Mouse (Mus musculus): Measurements from ENCODE around the gene Rnf130.

GRCm38 (mm10) chr11:50145529-50145928 is 120.4 kb downstream of the Rnf130 start:
- TF ChIP-seq CTCF (IDR thresholded peaks at IDR 0.05; ENCODE audit: borderline replicate concordance, insufficient read depth, low read length) (no peak), POLR2A (IDR thresholded peaks at IDR 0.05; ENCODE audit: low read depth, low read length) (no peak)

Measured in embryonic fibroblast, embryonic 13.5 days (primary cell).